Mouse (Mus musculus): ENCODE data around the gene Entpd1.
"Not testable (repeated sequence)": the region's sequence is repeated elsewhere in the genome, so short reads cannot be mapped to it uniquely, and the experiment has no call there.

Gene Entpd1
- long read RNA-seq, experiment 1, full-length matches to known transcripts = 17 of 21 reads
- long read RNA-seq, experiment 1, partial matches to known transcripts = 1 of 21 reads
- long read RNA-seq, experiment 1, other reads (novel, unspliced or antisense) = 3 of 21 reads
- long read RNA-seq, experiment 2, full-length matches to known transcripts = 20 of 27 reads
- long read RNA-seq, experiment 2, partial matches to known transcripts = 0 of 27 reads
- long read RNA-seq, experiment 2, other reads (novel, unspliced or antisense) = 7 of 27 reads

DNA sequence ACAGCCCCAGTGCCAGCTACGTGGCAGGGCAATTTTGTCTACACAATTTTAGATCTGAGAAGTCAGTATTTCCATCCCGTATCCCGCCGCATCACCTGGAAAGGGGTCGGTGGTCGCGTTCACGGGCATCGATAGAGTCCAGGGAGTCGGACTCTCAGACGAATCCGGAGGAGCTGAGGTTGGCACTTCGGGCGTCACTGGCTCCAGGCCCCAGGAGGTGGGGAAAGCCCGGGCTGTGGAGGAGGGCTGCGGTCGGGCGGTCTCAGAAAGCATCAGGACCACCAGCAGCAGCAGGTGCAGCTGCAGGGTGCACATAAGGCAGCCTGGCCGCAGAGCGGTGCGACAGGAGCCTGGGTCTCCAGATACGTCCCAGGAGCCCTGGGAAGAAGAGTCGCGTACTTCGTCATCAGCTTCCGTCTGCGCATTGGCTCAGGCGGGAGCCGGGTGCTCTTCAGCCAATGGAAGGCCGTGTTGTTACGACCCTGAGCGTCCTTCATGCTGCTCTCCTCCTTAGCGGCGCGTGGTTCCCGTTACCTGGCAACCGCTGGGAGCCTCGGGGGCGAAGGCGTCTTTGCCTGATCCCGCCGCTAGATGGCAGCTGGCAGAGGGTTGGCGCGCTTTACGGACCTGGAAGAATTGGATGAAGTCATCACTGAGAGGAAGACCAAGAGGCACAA lies at the start of gene Entpd1, which contains the start of gene Tctn3:
Entpd1 (plus strand) TSS at position 537 of the 677 bp plus-strand sequence.
Tctn3 (minus strand) TSS at position 404 of the 677 bp plus-strand sequence.
- intact Hi-C loops (cut with DNase I) = loop anchor here (1.0 kb wide), 1 partner anchor 110 kb away; no protein-coding TSS in a partner anchor

DNA sequence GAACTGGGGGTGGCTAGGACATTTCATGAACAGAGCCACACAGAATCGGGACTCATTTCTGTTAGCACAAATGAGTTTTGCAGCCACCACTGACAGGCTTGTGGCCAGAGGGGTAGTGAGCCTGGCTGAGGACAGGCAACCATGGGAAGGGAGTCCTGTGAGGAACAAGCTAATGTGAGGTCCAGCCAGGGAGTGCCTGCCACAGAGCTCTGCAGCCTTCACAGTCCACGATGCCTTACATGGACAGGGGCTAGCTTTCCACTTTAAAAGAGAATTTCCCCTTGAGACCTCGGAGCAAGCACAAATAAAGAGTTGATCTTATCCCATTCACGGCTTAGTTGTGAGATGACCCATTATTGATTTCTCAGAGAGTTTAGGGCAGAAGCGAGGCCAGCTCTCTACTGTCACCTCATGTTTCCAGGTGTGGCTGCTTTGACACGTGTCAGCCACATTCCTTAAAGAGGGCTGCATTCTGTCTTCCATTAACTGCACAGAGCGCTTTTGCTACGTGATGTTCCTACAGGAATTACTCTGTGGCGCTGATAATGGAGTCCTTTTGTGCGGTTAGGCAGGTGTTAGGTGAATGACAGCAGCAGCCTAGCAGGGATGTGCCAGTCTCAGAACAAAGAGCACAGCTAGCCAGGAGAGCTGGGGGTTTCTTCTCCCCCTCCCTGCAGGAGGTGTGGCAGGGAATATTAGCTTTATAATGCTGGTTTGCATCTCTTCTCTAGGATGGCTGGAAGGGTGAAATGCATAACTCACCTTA lies 48.1 kb upstream of the Entpd1 start:
- intact Hi-C loops (cut with DNase I) = no loop called here

DNA sequence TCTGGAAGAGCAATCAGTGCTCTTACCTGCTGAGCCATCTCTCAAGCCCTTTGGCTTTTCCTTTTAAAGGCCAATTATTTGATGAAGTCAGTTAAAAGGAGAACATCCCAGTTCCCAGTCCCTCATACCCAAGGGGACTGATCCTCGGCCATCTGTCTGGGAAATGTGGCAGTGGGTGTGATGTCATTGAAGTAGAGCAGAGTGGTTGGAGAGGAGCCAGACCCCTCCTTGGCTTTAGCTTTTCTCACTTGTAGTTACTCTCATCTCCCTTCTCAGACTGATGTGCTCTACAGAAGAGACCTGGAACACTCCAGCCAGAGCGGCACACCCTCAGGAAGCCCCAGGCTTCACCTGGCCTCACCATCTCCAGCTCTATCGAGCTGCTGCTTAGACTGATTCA lies 44.5 kb upstream of the Entpd1 start:
- intact Hi-C loops (cut with DNase I) = no loop called here

DNA sequence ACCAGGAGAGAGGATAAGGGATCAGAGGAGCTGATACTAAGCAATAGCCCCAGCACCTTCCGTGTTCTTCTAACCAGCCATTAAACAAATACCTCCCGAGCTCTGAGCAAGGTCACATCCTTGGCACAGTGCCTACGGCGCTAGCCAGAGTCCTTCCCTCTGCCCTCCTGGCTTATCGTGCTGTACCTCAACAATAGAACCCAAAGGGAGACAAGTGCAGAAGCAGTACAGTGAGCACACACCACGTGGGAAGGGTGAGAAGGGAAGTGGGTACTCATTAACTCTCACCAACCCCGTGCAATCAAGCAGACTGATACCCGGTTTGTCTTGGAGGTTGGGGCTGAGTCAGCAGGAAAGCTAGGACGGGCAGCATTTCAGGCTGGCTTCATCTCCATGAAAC lies 41.4 kb upstream of the Entpd1 start:
- intact Hi-C loops (cut with DNase I) = no loop called here

DNA sequence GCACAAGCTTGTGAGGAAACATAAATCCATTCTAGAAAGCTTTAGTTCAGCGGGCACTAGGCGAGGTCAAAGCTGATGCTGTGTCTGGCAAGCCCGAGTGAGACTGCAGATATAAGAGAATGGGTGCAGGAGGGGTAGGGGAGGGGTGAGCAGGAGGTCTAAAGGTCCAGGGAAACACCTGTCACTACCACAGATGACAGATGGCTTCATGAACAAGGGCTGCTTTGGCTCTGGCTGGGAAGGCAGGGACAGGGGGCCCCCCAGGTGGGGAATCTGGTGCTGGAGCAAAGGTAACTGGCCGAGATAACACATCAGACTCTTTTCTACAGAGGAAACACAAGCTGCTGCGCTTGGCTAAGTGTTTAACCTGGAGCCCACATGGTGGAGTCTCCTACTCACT lies 36.7 kb upstream of the Entpd1 start:
- intact Hi-C loops (cut with DNase I) = no loop called here

DNA sequence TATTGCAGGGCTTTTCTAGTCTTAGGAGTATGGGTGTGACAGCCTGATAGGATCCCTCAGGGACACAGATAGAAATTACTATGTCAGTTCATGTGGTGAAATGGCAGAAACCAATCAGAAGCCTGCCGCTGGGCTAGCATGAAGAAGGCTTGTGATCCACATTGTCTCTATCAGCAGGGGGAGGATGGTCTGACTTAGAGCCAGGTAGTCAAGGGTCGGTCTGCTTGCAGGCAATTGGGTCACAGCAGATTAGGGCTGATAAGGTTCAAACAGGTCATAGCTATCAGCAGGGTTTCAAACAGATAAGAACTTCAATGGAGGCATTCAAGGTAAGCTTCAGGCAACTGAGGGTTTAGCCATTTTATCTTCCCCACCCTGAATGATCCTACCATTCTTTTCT lies 31.3 kb upstream of the Entpd1 start:
- intact Hi-C loops (cut with DNase I) = no loop called here

DNA sequence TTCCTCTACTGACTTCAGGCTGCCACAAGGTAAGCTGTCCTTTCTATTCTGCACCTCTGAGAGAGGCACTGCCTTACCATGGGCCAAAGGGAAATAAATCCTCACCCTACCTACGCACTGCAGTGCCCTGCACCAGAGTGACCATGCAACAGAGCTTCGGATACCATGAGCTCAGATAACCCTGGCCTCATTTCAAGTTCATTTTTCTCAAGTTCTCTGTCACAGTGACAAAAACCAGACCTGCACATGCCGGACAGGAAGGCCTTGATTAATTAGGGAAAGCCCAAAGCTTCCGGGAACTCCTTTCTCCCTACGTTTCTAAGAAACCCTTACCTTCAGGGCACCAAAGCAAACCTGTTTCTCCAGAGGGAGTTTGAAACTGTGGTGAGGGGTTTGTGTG lies 30.5 kb upstream of the Entpd1 start:
- intact Hi-C loops (cut with DNase I) = no loop called here

DNA sequence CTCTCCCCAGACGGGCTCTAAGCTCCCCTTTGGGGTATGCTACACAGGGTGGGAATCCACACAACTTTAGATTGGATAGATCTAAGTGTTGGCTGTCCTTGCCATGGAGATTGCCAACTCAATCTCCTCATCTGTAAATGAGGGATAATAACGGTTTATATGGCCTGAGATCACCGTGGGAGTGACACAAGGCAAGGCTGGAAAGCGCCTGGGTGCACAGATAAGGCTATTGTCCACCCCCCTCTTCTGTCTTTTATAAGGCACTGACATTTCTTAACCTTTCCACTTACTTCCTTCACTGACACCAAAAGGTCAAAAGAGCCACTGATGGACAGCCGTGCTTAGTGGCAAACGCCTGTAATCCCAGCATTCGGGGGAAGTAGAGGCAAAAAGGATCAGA lies 25.3 kb upstream of the Entpd1 start:
- intact Hi-C loops (cut with DNase I) = no loop called here

DNA sequence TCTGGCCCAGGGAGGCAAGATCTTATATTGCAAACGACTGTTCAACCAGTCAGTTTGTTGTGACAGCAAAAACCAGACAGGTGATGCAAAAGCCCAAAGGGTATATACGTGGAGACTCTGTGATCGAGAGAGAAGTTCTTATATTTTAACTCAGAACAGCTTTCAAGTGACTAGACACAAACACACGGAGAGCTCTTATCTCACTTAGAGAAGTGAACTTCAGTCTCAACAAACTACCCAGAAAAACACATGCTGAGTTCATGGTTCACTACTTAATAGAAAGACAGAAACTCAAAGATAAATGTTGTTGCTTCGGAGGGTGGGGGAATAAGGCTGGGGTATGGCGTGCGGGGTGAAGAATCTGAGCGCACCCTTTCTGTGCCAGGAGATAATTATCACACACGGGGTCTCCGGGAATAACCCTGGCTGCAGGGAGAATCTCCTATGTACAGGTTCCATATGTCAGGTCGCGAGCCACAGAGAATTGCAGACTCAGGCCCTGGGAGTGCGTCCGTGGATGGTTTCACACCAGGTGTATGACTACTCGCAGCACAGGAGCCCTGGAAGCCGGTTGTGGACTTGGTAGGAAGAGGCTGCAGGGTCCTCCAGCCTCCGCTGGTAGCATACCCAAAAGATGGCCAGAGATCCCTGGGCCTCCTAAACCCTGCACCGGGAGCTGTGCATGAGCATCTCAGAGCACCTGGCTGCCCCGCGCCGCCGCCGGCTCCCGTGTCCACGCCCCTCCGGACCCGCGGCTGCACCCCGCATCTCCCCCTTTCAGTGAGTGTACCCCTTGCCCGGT lies 24.5 kb upstream of the Entpd1 start:
- intact Hi-C loops (cut with DNase I) = no loop called here

DNA sequence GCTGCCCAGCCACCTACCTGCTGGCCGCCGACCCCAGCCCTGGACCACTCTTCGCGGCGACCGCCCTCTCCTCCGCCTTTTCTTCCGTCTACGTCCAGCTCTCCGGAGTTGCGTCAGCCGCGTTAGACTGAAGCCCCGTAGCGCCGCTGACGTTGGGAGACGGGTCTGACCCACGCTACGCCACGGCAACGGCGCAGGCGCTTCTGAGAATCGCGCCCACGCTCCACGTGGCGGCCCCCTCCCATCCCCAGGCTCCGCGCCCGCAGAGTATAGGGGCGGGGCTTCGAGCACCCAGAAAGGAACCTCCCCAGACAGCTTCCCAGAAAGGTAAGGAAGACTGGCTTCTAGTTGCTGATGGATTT lies 23.9 kb upstream of the Entpd1 start, which contains the start of gene Aldh18a1:
Aldh18a1 (minus strand) TSS at position 171 of the 362 bp plus-strand sequence.
- intact Hi-C loops (cut with DNase I) = no loop called here

DNA sequence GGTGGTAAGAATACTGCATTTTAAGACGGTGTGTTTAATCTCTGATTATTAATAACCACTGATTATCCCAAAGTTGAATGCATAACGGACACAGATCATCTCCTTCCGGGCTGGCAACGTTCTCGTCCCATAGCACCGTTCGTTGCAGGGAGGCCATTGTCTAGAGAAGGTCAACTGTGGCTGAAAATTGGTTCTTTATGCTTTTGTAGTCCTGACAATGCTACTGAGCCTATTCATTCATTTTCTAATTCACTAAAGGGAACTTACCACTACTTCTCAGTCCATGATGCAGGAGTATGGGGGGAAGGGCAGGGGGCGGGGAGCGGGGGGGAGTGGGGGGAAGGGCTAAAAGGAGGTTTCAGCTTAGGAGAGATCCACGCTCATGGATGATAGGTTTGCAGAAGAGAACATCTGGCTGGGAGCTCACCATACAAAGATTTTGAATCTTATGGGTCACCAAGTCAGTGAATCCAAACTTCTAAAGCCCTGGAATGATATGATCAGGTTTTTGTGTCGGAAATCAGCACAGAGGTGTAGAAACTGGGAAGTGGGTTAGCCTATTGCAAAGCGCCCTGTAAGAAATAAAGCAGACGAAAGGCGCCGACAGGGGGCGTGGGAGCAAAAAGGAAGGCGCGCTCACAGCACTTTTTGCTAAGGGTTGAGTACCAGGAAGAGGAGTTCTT lies 23.2 kb upstream of the Entpd1 start:
- intact Hi-C loops (cut with DNase I) = no loop called here

DNA sequence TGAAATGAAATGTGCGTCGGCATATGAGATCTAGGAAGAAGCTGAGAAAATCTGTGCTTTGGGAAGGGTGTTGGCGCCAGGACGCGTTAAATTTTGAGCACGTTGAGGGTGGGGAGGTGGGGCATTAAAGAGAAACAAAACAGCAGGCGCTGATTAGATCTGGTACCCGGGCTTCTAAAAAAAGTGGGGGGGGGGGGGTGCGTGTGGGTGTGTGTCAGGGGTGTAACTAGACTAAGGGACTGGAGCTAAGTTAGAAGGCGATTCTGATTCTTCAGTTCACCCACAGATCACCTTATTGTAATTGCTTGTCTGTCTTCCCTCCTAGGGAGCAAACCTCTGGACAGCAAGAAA lies 22.7 kb upstream of the Entpd1 start:
- intact Hi-C loops (cut with DNase I) = no loop called here

DNA sequence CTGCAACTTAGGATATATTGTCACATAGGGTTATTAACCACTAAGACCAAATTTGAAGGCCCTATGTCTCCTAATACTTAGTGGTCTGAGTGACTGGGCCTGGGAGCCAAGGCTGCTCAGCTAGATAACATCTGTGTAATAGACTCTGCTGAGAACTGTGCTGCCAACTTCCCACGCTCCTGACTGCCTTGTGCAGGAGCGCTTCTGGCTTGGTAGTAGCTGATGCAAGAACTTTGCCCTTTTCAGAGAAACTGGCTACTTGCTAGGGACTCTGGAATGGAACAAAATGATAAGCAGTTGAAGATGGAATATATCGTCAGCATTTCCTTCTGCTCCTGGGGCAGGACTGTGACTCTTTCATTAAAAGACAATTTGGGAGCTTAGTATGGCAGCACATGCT lies 16.9 kb upstream of the Entpd1 start:
- intact Hi-C loops (cut with DNase I) = no loop called here

DNA sequence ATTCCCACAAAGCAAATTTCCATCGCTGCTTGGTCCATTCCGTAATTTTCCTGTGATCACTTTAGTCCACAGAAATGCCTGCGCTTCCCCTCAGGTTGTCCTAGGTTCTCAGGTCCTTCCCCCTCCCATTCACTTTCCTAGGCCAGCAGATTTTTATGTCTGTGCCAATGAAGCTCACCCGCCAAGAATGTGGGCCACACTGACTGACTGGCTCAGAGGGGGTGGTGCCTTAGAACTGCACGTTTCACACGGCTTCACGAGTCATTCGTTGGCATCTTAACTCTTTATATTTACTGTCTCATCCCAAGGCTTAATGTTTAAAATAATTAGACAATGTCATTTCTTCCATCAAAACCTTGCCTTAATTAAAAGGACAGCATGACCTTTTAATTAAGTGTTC lies 16.3 kb upstream of the Entpd1 start:
- intact Hi-C loops (cut with DNase I) = no loop called here

DNA sequence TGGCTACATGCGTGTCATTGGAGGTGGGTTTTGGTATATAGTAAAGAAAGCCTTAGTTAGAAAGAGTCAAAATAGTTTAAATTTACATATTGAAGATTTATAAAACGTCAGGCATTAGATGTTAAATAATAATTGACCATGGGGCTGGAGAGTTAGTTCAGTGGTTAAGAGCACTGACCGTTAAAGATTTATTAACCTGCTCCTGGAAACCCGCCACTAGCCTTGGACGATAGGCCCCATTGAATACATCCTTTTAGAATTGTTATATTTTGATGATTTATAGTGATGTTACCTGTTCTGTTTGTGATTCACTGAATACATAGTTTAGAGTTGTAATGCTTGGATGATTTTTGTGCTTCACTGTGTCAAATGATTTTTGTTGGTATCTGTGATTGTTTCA lies 11.3 kb upstream of the Entpd1 start:
- intact Hi-C loops (cut with DNase I) = not testable (repeated sequence)

DNA sequence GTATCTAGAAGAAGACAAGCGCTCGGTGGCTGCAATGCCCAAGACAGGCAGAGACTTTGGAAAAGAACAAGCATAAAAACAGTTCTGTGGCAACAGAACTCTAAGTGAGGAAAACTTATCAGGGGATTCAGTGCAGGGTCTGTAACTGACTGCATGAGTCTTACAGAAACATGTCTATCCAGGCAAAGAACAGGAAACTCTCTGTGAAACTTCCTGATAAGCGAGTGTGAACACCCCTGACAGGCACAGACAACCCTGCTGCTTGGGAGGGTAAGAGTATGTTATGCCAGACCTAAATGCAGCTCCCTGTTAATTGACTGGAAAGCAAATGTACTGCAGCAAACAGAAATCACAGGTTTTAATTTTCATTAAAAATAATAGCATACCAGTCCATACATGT lies 10.3 kb upstream of the Entpd1 start:
- intact Hi-C loops (cut with DNase I) = no loop called here

DNA sequence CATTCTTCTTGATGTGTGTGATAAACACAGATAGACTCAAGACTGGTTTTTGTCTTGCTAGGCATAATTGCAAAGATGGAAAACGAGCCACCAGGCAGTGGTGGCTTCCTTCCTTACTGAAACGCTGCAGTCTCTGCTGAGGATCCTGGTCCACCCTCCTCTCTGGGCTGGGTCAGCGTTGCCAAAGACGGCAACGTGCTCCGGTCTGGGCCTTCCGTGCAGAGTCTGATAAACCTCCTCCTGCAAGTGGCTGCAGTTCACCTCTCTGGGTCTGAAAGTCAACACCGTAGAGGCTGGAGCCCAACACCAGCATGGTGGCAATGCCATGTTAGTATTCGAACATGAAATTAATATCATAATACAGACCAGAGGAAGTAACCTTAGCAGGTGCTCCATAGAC lies 7.0 kb upstream of the Entpd1 start:
- intact Hi-C loops (cut with DNase I) = no loop called here

DNA sequence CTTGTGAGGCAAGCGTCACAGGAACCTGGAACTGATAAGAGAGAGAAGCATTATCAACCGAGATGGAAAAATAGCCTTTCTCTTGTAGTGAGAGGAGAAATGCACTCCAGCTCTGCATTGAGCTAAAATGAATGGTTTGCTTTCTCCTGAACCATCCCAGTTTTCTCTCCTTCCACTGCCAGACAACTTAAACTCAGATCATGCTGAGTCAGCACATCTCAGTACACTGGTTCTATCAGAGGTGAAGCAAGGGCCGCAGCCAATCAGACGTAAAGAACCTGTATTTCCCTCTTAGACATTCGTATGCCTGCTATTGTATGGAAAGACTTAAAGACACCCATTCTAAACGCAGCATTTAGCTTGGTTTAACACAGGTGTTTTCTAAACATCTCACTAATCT lies 4.5 kb upstream of the Entpd1 start:
- intact Hi-C loops (cut with DNase I) = no loop called here

DNA sequence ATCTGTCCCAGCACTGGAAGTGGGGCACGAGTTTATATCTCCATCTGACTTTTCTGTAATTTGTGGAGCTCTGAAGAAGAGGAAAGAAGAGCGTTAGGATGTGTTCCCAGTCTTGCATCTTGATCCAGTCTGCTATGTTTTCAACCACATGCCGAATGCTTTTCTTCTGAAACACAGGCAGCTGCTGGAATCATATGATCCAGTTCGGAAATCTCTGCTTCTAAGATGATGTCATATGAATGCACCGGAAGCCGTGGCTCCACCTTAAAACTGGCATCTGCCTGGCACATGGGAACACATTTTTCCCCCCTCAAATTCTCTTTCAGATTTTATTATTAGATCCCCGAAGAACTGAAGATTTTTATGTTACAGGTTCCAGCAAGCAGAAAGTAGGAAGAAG lies 2.6 kb downstream of the Entpd1 start:
- intact Hi-C loops (cut with DNase I) = no loop called here

DNA sequence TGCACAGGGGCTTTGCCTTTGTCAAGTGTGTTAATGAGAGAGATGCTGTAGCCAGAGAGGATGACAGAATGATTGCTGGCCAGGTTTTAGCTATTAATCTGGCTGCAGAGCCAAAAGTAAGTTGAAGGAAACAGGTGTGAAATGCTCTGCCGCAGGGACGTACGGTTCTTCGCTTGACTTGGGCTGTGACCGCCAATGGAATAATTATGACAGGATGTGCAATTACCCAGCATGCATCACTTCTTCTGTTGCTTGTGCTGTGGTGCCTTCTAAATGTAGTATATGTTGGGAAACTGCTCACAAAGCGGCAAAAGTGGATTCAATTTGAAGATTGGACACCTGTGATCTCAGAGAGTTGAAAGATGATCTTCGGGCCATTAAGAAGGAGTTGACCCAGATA lies 3.9 kb downstream of the Entpd1 start:
- intact Hi-C loops (cut with DNase I) = no loop called here

DNA sequence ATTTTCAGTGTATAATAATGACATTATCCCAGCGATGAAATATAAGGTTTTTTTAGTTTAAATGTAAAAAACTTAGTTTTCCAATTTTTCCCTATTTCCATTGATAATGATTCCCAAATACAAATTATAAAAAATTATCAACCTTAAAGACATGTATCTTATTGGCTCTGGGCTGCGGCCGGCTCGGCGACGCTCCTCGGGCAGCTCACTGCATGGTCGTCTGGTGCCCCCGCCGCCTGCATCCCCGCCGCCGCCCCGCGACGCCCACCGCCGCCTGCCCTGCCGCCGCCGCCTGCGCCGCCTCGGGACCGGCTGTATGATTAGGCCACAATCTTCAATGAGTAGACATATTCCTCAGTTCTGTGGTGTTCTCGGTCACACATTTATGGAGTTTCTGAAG lies 9.4 kb downstream of the Entpd1 start:
- intact Hi-C loops (cut with DNase I) = not testable (repeated sequence)

Measured in adrenal gland (tissue).